ENCODE assay signal across 13 mouse cellular contexts in the genomic region with DNA sequence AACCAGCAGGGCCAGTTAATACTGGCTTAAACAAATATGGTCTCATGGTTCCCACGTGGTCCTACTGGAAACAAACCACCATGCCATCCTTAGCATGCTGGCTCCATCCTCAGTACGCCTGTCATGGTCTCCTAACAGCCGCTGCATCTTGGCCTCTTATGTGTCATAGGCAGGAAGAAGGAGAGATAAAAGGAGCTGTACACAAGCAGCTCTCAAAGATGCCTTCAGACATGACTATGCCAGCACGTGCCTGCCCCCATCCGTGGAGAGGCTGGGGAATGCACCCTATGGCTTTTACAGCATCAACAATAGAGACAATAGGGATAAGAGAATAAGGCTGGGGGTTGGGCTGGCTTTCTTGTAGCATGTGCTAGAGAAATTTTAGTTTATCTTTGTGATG.
"Had no signal": no experiment of that assay in that cellular context is flagged by ENCODE, and none has a peak within 500 bp of the region (broad histone marks: within the 10 kb centered on the region; RNA-seq: fewer than 3 reads in every experiment).

No protein-coding gene starts in this region.

- H3K27ac ChIP-seq: limb, embryonic 12.5 days; liver, embryonic 15.5 days; midbrain, embryonic 13.5 days; neural tube, embryonic 15.5 days had no signal

- H3K9me3 ChIP-seq: limb, embryonic 12.5 days; liver, embryonic 15.5 days; midbrain, embryonic 13.5 days; neural tube, embryonic 15.5 days had no signal

- DNase-seq: kidney, adult 2 months; kidney, postnatal 25 days; layer of hippocampus, postnatal 36 days; liver; lung, adult 2 months; lung, postnatal 36 days; right cerebral cortex, adult 18-20 months; right cerebral cortex, postnatal 25 days had no signal

- H3K4me3 ChIP-seq: limb, embryonic 12.5 days; liver, embryonic 15.5 days; midbrain, embryonic 13.5 days; neural tube, embryonic 15.5 days had no signal

- H3K4me1 ChIP-seq: limb, embryonic 12.5 days had no signal

- H3K9ac ChIP-seq: limb, embryonic 12.5 days; liver, embryonic 15.5 days; midbrain, embryonic 13.5 days; neural tube, embryonic 15.5 days had no signal

- H3K36me3 ChIP-seq: limb, embryonic 12.5 days; liver, embryonic 15.5 days; midbrain, embryonic 13.5 days; neural tube, embryonic 15.5 days had no signal

- H3K27me3 ChIP-seq: limb, embryonic 12.5 days; liver, embryonic 15.5 days; midbrain, embryonic 13.5 days; neural tube, embryonic 15.5 days had no signal

- ATAC-seq: lung, postnatal 0 days; midbrain, embryonic 13.5 days had no signal

- H3K4me2 ChIP-seq: limb, embryonic 12.5 days; liver, embryonic 15.5 days; midbrain, embryonic 13.5 days; neural tube, embryonic 15.5 days had no signal
